ENCODE assay signal across 12 mouse cellular contexts in genomic region chr4:106582428-106583153, GRCm38 (mm10). TPM values are rescaled to one million over a fixed set of nuclear protein-coding genes. Genes with fewer than 3 reads are reported as not detected.
A peak's percentile ranks its signal among the peaks of the same experiment; 100 is the strongest.
DNase-seq lines count a peak whose midpoint lies in the region; ATAC-seq and TF ChIP-seq lines count a peak whose summit lies in the region.
"Had no signal": no experiment of that assay in that cellular context is flagged by ENCODE, and none has a peak within 500 bp of the region (broad histone marks: within the 10 kb centered on the region; RNA-seq: fewer than 3 reads in every experiment).

No protein-coding gene starts in this region.

- peak overlapping the region; percentile 30 for H3K4me3 ChIP-seq in E14TG2a.4 (replicated peaks; ENCODE audit: low read length)
- no peak overlapping the region for H3K4me3 ChIP-seq in intestine, embryonic 14.5 days (ENCODE audit: low read depth, low read length)
- H3K4me3 ChIP-seq in liver, embryonic 11.5 days (ENCODE audit: low read depth, low read length): no peak overlapping the region

- H3K9me3 ChIP-seq in E14TG2a.4 (ENCODE audit: low read length): no peaks in the 10 kb centered on the region
- no peaks in the 10 kb centered on the region for H3K9me3 ChIP-seq in intestine, embryonic 14.5 days (ENCODE audit: control insufficient read depth, low read length)
- no peaks in the 10 kb centered on the region for H3K9me3 ChIP-seq in liver, embryonic 11.5 days (ENCODE audit: control insufficient read depth, low read length)

- H3K27me3 ChIP-seq in E14TG2a.4 (ENCODE audit: insufficient read depth, low read length): no peaks in the 10 kb centered on the region
- H3K27me3 ChIP-seq in intestine, embryonic 14.5 days (replicated peaks; ENCODE audit: control insufficient read depth, insufficient read depth, low read length): no peaks in the 10 kb centered on the region
- no peaks in the 10 kb centered on the region for H3K27me3 ChIP-seq in liver, embryonic 11.5 days (replicated peaks; ENCODE audit: control insufficient read depth, insufficient read depth, low read length)

- no peak overlapping the region for H3K27ac ChIP-seq in intestine, embryonic 14.5 days (ENCODE audit: low read depth)
- H3K27ac ChIP-seq in liver, embryonic 11.5 days (ENCODE audit: low read depth, low read length): peak overlapping the region; percentile 96
- H3K27ac ChIP-seq: macrophage had no signal

- peak; percentile 70 for ATAC-seq in intestine, embryonic 14.5 days (replicated peaks; ENCODE audit: low FRiP score, low TSS enrichment, low read depth)
- ATAC-seq in liver, embryonic 11.5 days (replicated peaks; ENCODE audit: low FRiP score): peak; percentile 93

- peaks cover 80% of the 10 kb centered on the region for H3K4me1 ChIP-seq in E14TG2a.4 (replicated peaks; ENCODE audit: low read depth, low read length)
- no peaks in the 10 kb centered on the region for H3K4me1 ChIP-seq in intestine, embryonic 14.5 days (replicated peaks; ENCODE audit: control insufficient read depth, insufficient read depth, low read length)
- peaks cover 29% of the 10 kb centered on the region for H3K4me1 ChIP-seq in liver, embryonic 11.5 days (replicated peaks; ENCODE audit: control insufficient read depth, insufficient read depth, low read length)

- no peak overlapping the region for H3K4me2 ChIP-seq in intestine, embryonic 14.5 days (ENCODE audit: low read length)
- H3K4me2 ChIP-seq in liver, embryonic 11.5 days: peak overlapping the region; percentile 50

- H3K36me3 ChIP-seq in E14TG2a.4 (ENCODE audit: insufficient read depth, low read length): peaks cover 97% of the 10 kb centered on the region
- H3K36me3 ChIP-seq in intestine, embryonic 14.5 days (ENCODE audit: control insufficient read depth, insufficient read depth, low read length): peaks cover 92% of the 10 kb centered on the region
- peaks cover 35% of the 10 kb centered on the region for H3K36me3 ChIP-seq in liver, embryonic 11.5 days (ENCODE audit: control insufficient read depth, insufficient read depth, low read length)

- WGBS in intestine, embryonic 14.5 days: 73% methylated on average over 12 of the region's 12 CpGs
- WGBS in liver, embryonic 11.5 days: 66% methylated on average over 12 of the region's 12 CpGs

- TF ChIP-seq CTCF in E14TG2a.4 (conservative IDR thresholded peaks at IDR 0.05; ENCODE audit: low read length): no peak

- DNase-seq in heart, adult 11 months: peak; percentile 74
- no peak for DNase-seq in heart, adult 9 months (ENCODE audit: low spot score in 2 of 2)
- no peak for DNase-seq in intestine, embryonic 14.5 days (ENCODE audit: low spot score)
- DNase-seq in liver, embryonic 11.5 days (ENCODE audit: low spot score): no peak
- no peak for DNase-seq in cerebellum, adult 9-11 months
- no peak for DNase-seq in thymus, postnatal 36 days
- no peak for DNase-seq in cerebellum, adult 18-20 months
- DNase-seq: cerebellum, adult 8-10 months had no signal

- no peak overlapping the region for H3K9ac ChIP-seq in intestine, embryonic 14.5 days (ENCODE audit: low read length)
- peak overlapping the region; percentile 32 for H3K9ac ChIP-seq in liver, embryonic 11.5 days (ENCODE audit: low read depth, low read length)

RNA-seq across cellular contexts. Expression of gene Dhcr24, which starts 21.8 kb away (rescaled TPM):
- polyA plus RNA-seq in intestine, embryonic 14.5 days (2014; fragmentation: Nextera tagmentation; extraction: Ambion mirVana): 30.4 and 38.2 TPM in 2 replicates
- 22.9 and 23.0 TPM in 2 replicates for polyA plus RNA-seq in liver, embryonic 11.5 days (2014; fragmentation: Nextera tagmentation; extraction: Ambion mirVana)

RNA-seq across cellular contexts. Expression of gene Lexm, which starts 34.5 kb away (rescaled TPM):
- polyA plus RNA-seq in intestine, embryonic 14.5 days (2014; fragmentation: Nextera tagmentation; extraction: Ambion mirVana): 0.39 TPM in 1 of 2 replicates, not detected in the other
- polyA plus RNA-seq in liver, embryonic 11.5 days (2014; fragmentation: Nextera tagmentation; extraction: Ambion mirVana): 0.30 and 0.52 TPM in 2 replicates
- polyA plus RNA-seq: heart, embryonic 14.5 days; macrophage; neural tube, embryonic 14.5 days had no signal

RNA-seq across cellular contexts. Expression of gene Ttc22, which starts 39.6 kb away (rescaled TPM):
- polyA plus RNA-seq in intestine, embryonic 14.5 days (2014; fragmentation: Nextera tagmentation; extraction: Ambion mirVana): 1.1 and 2.0 TPM in 2 replicates
- 0.12 TPM in 2 replicates for polyA plus RNA-seq in liver, embryonic 11.5 days (2014; fragmentation: Nextera tagmentation; extraction: Ambion mirVana)
- polyA plus RNA-seq: macrophage had no signal
